Mouse (Mus musculus) gastrocnemius, postnatal 4 days (tissue): ENCODE results near the gene Gm49337. TPM values are rescaled to one million over a fixed set of nuclear protein-coding genes. Genes with fewer than 3 reads are reported as not detected.

ENCODE experiments used
- DNase-seq, 2 experiments: peaks; one replicate each; pipeline ENCODE4 v3.0.0; 2021 to 2022; ENCODE audit warnings: low spot score in 2 of 2, mixed read lengths in 2 of 2
- total RNA-seq, 2 experiments: library from RNA; stranded (reverse); gene quantifications; 2 replicates each; pipeline ENCODE4 v1.2.3; 2021

Gm49337 gene
- total RNA-seq, 2 experiments from 2014 or later: not detected

- no peak for DNase-seq
Observed at GRCm38 (mm10) chr4:116317575-116317974, 144.4 kb downstream of the Gm49337 start.

GRCm38 (mm10) chr4:116322127-116322526 lies 148.9 kb downstream of the Gm49337 start:
- no peak for DNase-seq

- DNase-seq: no peak
Observed at GRCm38 (mm10) chr4:116329256-116329655, 156.1 kb downstream of the Gm49337 start.

GRCm38 (mm10) chr4:116336294-116336693 lies 163.1 kb downstream of the Gm49337 start:
- DNase-seq: no peak

- peak in 1 of 2 experiments; percentile 50 for DNase-seq
Observed at GRCm38 (mm10) chr4:116342119-116342518, 168.9 kb downstream of the Gm49337 start.

Other genes with a start within 250 kb of the Gm49337 start
- gene Dmbx1, start 233.5 kb upstream of the Gm49337 start, total RNA-seq: not detected
- under 1 TPM; 0.15 to 0.57 TPM for gene Faah, start 155.5 kb upstream of the Gm49337 start, total RNA-seq
- 10 to 100 TPM; 15.0 TPM for gene Nsun4, start 119.5 kb upstream of the Gm49337 start, total RNA-seq
- 100 to 1,000 TPM; 735 to 767 TPM for gene Uqcrh, start 98.3 kb upstream of the Gm49337 start, total RNA-seq
- 10 to 100 TPM; 44.2 to 44.8 TPM for gene Lrrc41, start 98.1 kb upstream of the Gm49337 start, total RNA-seq
- 1 to 10 TPM; 5.3 to 6.6 TPM for gene Rad54l, start 49.7 kb upstream of the Gm49337 start, total RNA-seq
- 10 to 100 TPM; 56.4 to 56.9 TPM for gene Pomgnt1, start 49.5 kb upstream of the Gm49337 start, total RNA-seq
- gene Lurap1, start 22.0 kb upstream of the Gm49337 start, total RNA-seq: 1 to 10 TPM; 6.8 to 7.6 TPM
- not detected for gene Tspan1, start 5.8 kb upstream of the Gm49337 start, total RNA-seq
- not detected for gene 1700042G07Rik, start within 50 bp of the Gm49337 start, total RNA-seq
- 10 to 100 TPM in 1 of 2 experiments, 1 to 10 TPM in 1; 9.7 to 17.1 TPM for gene Pik3r3, start 48.2 kb downstream of the Gm49337 start, total RNA-seq